Mouse (Mus musculus): ENCODE results near the gene Ncdn. TPM values are rescaled to one million over a fixed set of nuclear protein-coding genes. Genes with fewer than 3 reads are reported as not detected.

Gene Ncdn
- polyA plus RNA-seq, 1 experiment = 10.2 TPM

GRCm38 (mm10) chr4:126769800-126770563 is 16.7 kb upstream of the Ncdn start:
- no peaks in the 10 kb centered on the region for H3K27me3 ChIP-seq (ENCODE audit: control insufficient read depth, insufficient read depth, low read length, poor library complexity, severe bottlenecking)
- no peak overlapping the region for H3K9ac ChIP-seq (ENCODE audit: low read depth, poor library complexity, severe bottlenecking)
- no peaks in the 10 kb centered on the region for H3K4me1 ChIP-seq (ENCODE audit: control insufficient read depth, insufficient read depth, low read length)
- no peak overlapping the region for H3K4me3 ChIP-seq (ENCODE audit: low read depth, low read length)
- no peak for TF ChIP-seq POLR2A (IDR thresholded peaks at IDR 0.05; ENCODE audit: insufficient read depth, low read length)
- no peak for TF ChIP-seq CTCF (IDR thresholded peaks at IDR 0.05; ENCODE audit: low read depth, low read length)
- TF ChIP-seq EP300 (IDR thresholded peaks at IDR 0.05; ENCODE audit: insufficient read depth, low read depth, low read length) = no peak
- H3K9me3 ChIP-seq (replicated peaks; ENCODE audit: control insufficient read depth, insufficient read depth, low read length, poor library complexity, severe bottlenecking) = no peaks in the 10 kb centered on the region
- no peaks in the 10 kb centered on the region for H3K36me3 ChIP-seq (ENCODE audit: control insufficient read depth, insufficient read depth, low read length, poor library complexity, severe bottlenecking)
- H3K27ac ChIP-seq (ENCODE audit: insufficient read depth, low read length) = no peak overlapping the region

GRCm38 (mm10) chr4:126763483-126763882 is 10.2 kb upstream of the Ncdn start:
- no peak for TF ChIP-seq POLR2A (IDR thresholded peaks at IDR 0.05; ENCODE audit: insufficient read depth, low read length)
- TF ChIP-seq CTCF (IDR thresholded peaks at IDR 0.05; ENCODE audit: low read depth, low read length) = no peak
- TF ChIP-seq EP300 (IDR thresholded peaks at IDR 0.05; ENCODE audit: insufficient read depth, low read depth, low read length) = no peak
- Histone ChIP-seq H3K27ac (ENCODE audit: insufficient read depth, low read length) (no peak overlapping the region), H3K4me1 (ENCODE audit: control insufficient read depth, insufficient read depth, low read length) (no peaks in the 10 kb centered on the region), H3K4me3 (ENCODE audit: low read depth, low read length) (no peak overlapping the region), H3K27me3 (ENCODE audit: control insufficient read depth, insufficient read depth, low read length, poor library complexity, severe bottlenecking) (no peaks in the 10 kb centered on the region), H3K36me3 (ENCODE audit: control insufficient read depth, insufficient read depth, low read length, poor library complexity, severe bottlenecking) (no peaks in the 10 kb centered on the region), H3K9ac (ENCODE audit: low read depth, poor library complexity, severe bottlenecking) (no peak overlapping the region), H3K9me3 (replicated peaks; ENCODE audit: control insufficient read depth, insufficient read depth, low read length, poor library complexity, severe bottlenecking) (no peaks in the 10 kb centered on the region)

GRCm38 (mm10) chr4:126762586-126763359 is 9.5 kb upstream of the Ncdn start:
- Histone ChIP-seq H3K4me3 (ENCODE audit: low read depth, low read length) (no peak overlapping the region), H3K4me1 (ENCODE audit: control insufficient read depth, insufficient read depth, low read length) (no peaks in the 10 kb centered on the region), H3K9ac (ENCODE audit: low read depth, poor library complexity, severe bottlenecking) (no peak overlapping the region), H3K9me3 (replicated peaks; ENCODE audit: control insufficient read depth, insufficient read depth, low read length, poor library complexity, severe bottlenecking) (no peaks in the 10 kb centered on the region), H3K27ac (ENCODE audit: insufficient read depth, low read length) (no peak overlapping the region), H3K27me3 (ENCODE audit: control insufficient read depth, insufficient read depth, low read length, poor library complexity, severe bottlenecking) (no peaks in the 10 kb centered on the region), H3K36me3 (ENCODE audit: control insufficient read depth, insufficient read depth, low read length, poor library complexity, severe bottlenecking) (no peaks in the 10 kb centered on the region)
- TF ChIP-seq POLR2A (IDR thresholded peaks at IDR 0.05; ENCODE audit: insufficient read depth, low read length) (no peak), CTCF (IDR thresholded peaks at IDR 0.05; ENCODE audit: low read depth, low read length) (no peak), EP300 (IDR thresholded peaks at IDR 0.05; ENCODE audit: insufficient read depth, low read depth, low read length) (no peak)

- TF ChIP-seq CTCF (IDR thresholded peaks at IDR 0.05; ENCODE audit: low read depth, low read length) (no peak), POLR2A (IDR thresholded peaks at IDR 0.05; ENCODE audit: insufficient read depth, low read length) (no peak), EP300 (IDR thresholded peaks at IDR 0.05; ENCODE audit: insufficient read depth, low read depth, low read length) (no peak)
- Histone ChIP-seq H3K4me3 (ENCODE audit: low read depth, low read length) (no peak overlapping the region), H3K36me3 (ENCODE audit: control insufficient read depth, insufficient read depth, low read length, poor library complexity, severe bottlenecking) (no peaks in the 10 kb centered on the region), H3K27ac (ENCODE audit: insufficient read depth, low read length) (no peak overlapping the region), H3K9ac (ENCODE audit: low read depth, poor library complexity, severe bottlenecking) (no peak overlapping the region), H3K4me1 (ENCODE audit: control insufficient read depth, insufficient read depth, low read length) (no peaks in the 10 kb centered on the region), H3K9me3 (replicated peaks; ENCODE audit: control insufficient read depth, insufficient read depth, low read length, poor library complexity, severe bottlenecking) (no peaks in the 10 kb centered on the region), H3K27me3 (ENCODE audit: control insufficient read depth, insufficient read depth, low read length, poor library complexity, severe bottlenecking) (no peaks in the 10 kb centered on the region)
These were observed 6.2 kb upstream of the Ncdn start for GRCm38 (mm10) chr4:126759435-126759834.

- H3K4me3 ChIP-seq (ENCODE audit: low read depth, low read length) = no peak overlapping the region
- no peak overlapping the region for H3K27ac ChIP-seq (ENCODE audit: insufficient read depth, low read length)
- no peak for TF ChIP-seq EP300 (IDR thresholded peaks at IDR 0.05; ENCODE audit: insufficient read depth, low read depth, low read length)
- H3K27me3 ChIP-seq (ENCODE audit: control insufficient read depth, insufficient read depth, low read length, poor library complexity, severe bottlenecking) = no peaks in the 10 kb centered on the region
- no peaks in the 10 kb centered on the region for H3K4me1 ChIP-seq (ENCODE audit: control insufficient read depth, insufficient read depth, low read length)
- no peak overlapping the region for H3K9ac ChIP-seq (ENCODE audit: low read depth, poor library complexity, severe bottlenecking)
- H3K9me3 ChIP-seq (replicated peaks; ENCODE audit: control insufficient read depth, insufficient read depth, low read length, poor library complexity, severe bottlenecking) = no peaks in the 10 kb centered on the region
- no peaks in the 10 kb centered on the region for H3K36me3 ChIP-seq (ENCODE audit: control insufficient read depth, insufficient read depth, low read length, poor library complexity, severe bottlenecking)
These were observed 5.1 kb upstream of the Ncdn start for GRCm38 (mm10) chr4:126758299-126758698.

GRCm38 (mm10) chr4:126756766-126757165 is 3.5 kb upstream of the Ncdn start:
- Histone ChIP-seq H3K27ac (ENCODE audit: insufficient read depth, low read length) (no peak overlapping the region), H3K36me3 (ENCODE audit: control insufficient read depth, insufficient read depth, low read length, poor library complexity, severe bottlenecking) (no peaks in the 10 kb centered on the region), H3K4me3 (ENCODE audit: low read depth, low read length) (no peak overlapping the region)

More at GRCm38 (mm10) chr4:126756766-126757165, 3.5 kb upstream of the Ncdn start:
- no peak for TF ChIP-seq POLR2A (IDR thresholded peaks at IDR 0.05; ENCODE audit: insufficient read depth, low read length)
- no peak for TF ChIP-seq CTCF (IDR thresholded peaks at IDR 0.05; ENCODE audit: low read depth, low read length)
- no peak for TF ChIP-seq EP300 (IDR thresholded peaks at IDR 0.05; ENCODE audit: insufficient read depth, low read depth, low read length)
- Histone ChIP-seq H3K4me1 (ENCODE audit: control insufficient read depth, insufficient read depth, low read length) (peaks cover 2% of the 10 kb centered on the region), H3K9ac (ENCODE audit: low read depth, poor library complexity, severe bottlenecking) (no peak overlapping the region), H3K27me3 (ENCODE audit: control insufficient read depth, insufficient read depth, low read length, poor library complexity, severe bottlenecking) (no peaks in the 10 kb centered on the region), H3K9me3 (replicated peaks; ENCODE audit: control insufficient read depth, insufficient read depth, low read length, poor library complexity, severe bottlenecking) (no peaks in the 10 kb centered on the region)

Measured in ES-Bruce4 (cell line).